In genomic region chr4:81005507-81006328, GRCm38 (mm10) we compare ENCODE assay signal across 19 mouse cellular contexts.
DNase-seq lines count a peak whose midpoint lies in the region; ATAC-seq and TF ChIP-seq lines count a peak whose summit lies in the region.
"Had no signal": no experiment of that assay in that cellular context is flagged by ENCODE, and none has a peak within 500 bp of the region (broad histone marks: within the 10 kb centered on the region; RNA-seq: fewer than 3 reads in every experiment).

No protein-coding gene starts in this region.

- H3K4me1 ChIP-seq in forebrain, embryonic 13.5 days = no peaks in the 10 kb centered on the region; the same call in 1 of the 2 replicates
- H3K4me1 ChIP-seq in forebrain, embryonic 10.5 days = peaks cover 4% of the 10 kb centered on the region; the same call in 1 of the 2 replicates
- 0 out of 2 replicates have a peak, but pooled peaks cover 3% of the 10 kb centered on the region for H3K4me1 ChIP-seq in kidney, postnatal 0 days (replicated peaks; ENCODE audit: insufficient read depth, low read length)
- no peaks in the 10 kb centered on the region for H3K4me1 ChIP-seq in neural tube, embryonic 11.5 days (ENCODE audit: control insufficient read depth, insufficient read depth, low read length)
- H3K4me1 ChIP-seq in intestine, embryonic 16.5 days (ENCODE audit: control insufficient read depth, insufficient read depth, low read length) = no peaks in the 10 kb centered on the region
- H3K4me1 ChIP-seq: heart, embryonic 10.5 days; midbrain, embryonic 12.5 days had no signal

- peak; percentile 67; the same call in 1 of the 2 replicates for ATAC-seq in forebrain, embryonic 13.5 days
- ATAC-seq in kidney, postnatal 0 days (replicated peaks; ENCODE audit: low FRiP score, low read depth) = peak; percentile 75
- ATAC-seq in neural tube, embryonic 11.5 days (ENCODE audit: insufficient read depth, low FRiP score, low TSS enrichment) = no peak
- ATAC-seq in intestine, embryonic 16.5 days = no peak
- ATAC-seq: intestine, postnatal 0 days had no signal

- H3K4me3 ChIP-seq in forebrain, embryonic 13.5 days = no peak overlapping the region
- H3K4me3 ChIP-seq in forebrain, embryonic 10.5 days = no peak overlapping the region
- no peak overlapping the region for H3K4me3 ChIP-seq in kidney, postnatal 0 days (replicated peaks; ENCODE audit: low read depth, low read length)
- H3K4me3 ChIP-seq in neural tube, embryonic 11.5 days (ENCODE audit: low read depth, low read length) = no peak overlapping the region
- H3K4me3 ChIP-seq in intestine, embryonic 16.5 days (ENCODE audit: low read length) = no peak overlapping the region
- H3K4me3 ChIP-seq: heart, embryonic 10.5 days; limb, embryonic 15.5 days; midbrain, embryonic 12.5 days had no signal

- H3K4me2 ChIP-seq in forebrain, embryonic 13.5 days = peak overlapping the region; percentile 33; the same call in 1 of the 2 replicates
- H3K4me2 ChIP-seq in kidney, postnatal 0 days (ENCODE audit: low read length) = 0 out of 2 replicates have a peak overlapping the region, but pooled peaks have one; percentile 1
- no peak overlapping the region for H3K4me2 ChIP-seq in neural tube, embryonic 11.5 days (ENCODE audit: low read depth)
- H3K4me2 ChIP-seq in intestine, embryonic 16.5 days (ENCODE audit: low read depth, low read length) = no peak overlapping the region
- H3K4me2 ChIP-seq: hindbrain, embryonic 14.5 days; limb, embryonic 15.5 days; midbrain, embryonic 12.5 days had no signal

- WGBS in forebrain, embryonic 13.5 days = 32% methylated on average over 7 of the region's 7 CpGs
- 63% methylated on average over 7 of the region's 7 CpGs for WGBS in forebrain, embryonic 10.5 days
- WGBS in kidney, postnatal 0 days = 9% methylated on average over 7 of the region's 7 CpGs
- WGBS in neural tube, embryonic 11.5 days = 52% methylated on average over 7 of the region's 7 CpGs
- 54% methylated on average over 7 of the region's 7 CpGs for WGBS in intestine, embryonic 16.5 days

- no peaks in the 10 kb centered on the region for H3K9me3 ChIP-seq in forebrain, embryonic 13.5 days (replicated peaks)
- H3K9me3 ChIP-seq in forebrain, embryonic 10.5 days = peaks cover 5% of the 10 kb centered on the region
- no peaks in the 10 kb centered on the region for H3K9me3 ChIP-seq in kidney, postnatal 0 days (replicated peaks; ENCODE audit: low read length)
- no peaks in the 10 kb centered on the region for H3K9me3 ChIP-seq in neural tube, embryonic 11.5 days (ENCODE audit: control insufficient read depth, low read length)
- peaks cover 5% of the 10 kb centered on the region for H3K9me3 ChIP-seq in intestine, embryonic 16.5 days (ENCODE audit: control insufficient read depth, low read length)
- H3K9me3 ChIP-seq: heart, embryonic 10.5 days; limb, embryonic 15.5 days had no signal

- no peak overlapping the region for H3K9ac ChIP-seq in forebrain, embryonic 13.5 days
- no peak overlapping the region for H3K9ac ChIP-seq in kidney, postnatal 0 days (ENCODE audit: low read depth, low read length)
- H3K9ac ChIP-seq in neural tube, embryonic 11.5 days (ENCODE audit: low read length) = no peak overlapping the region
- H3K9ac ChIP-seq in intestine, embryonic 16.5 days (ENCODE audit: low read depth, low read length) = no peak overlapping the region
- H3K9ac ChIP-seq: hindbrain, embryonic 14.5 days; limb, embryonic 15.5 days; midbrain, embryonic 12.5 days had no signal

- DNase-seq in forebrain, embryonic 10.5 days (ENCODE audit: extremely low spot score, low spot score) = no peak
- DNase-seq in kidney, postnatal 0 days (ENCODE audit: low spot score) = peak; percentile 85
- no peak for DNase-seq in kidney, adult 9 months
- peak; percentile 10 for DNase-seq in neural tube, embryonic 11.5 days (ENCODE audit: low spot score)
- no peak for DNase-seq in neural tube, embryonic 10.5 days (ENCODE audit: extremely low spot score, low spot score)
- DNase-seq: adrenal gland, postnatal 25 days; B cell, adult 2 months; cerebellum, adult 8-10 months; heart, postnatal 14 days; lung, adult 2 months; spleen, adult 18-20 months had no signal

- no peak for TF ChIP-seq CTCF in kidney, postnatal 0 days (IDR thresholded peaks at IDR 0.05; ENCODE audit: low read depth)

- no peaks in the 10 kb centered on the region for H3K27me3 ChIP-seq in forebrain, embryonic 13.5 days
- no peaks in the 10 kb centered on the region for H3K27me3 ChIP-seq in forebrain, embryonic 10.5 days (ENCODE audit: poor library complexity, severe bottlenecking)
- no peaks in the 10 kb centered on the region for H3K27me3 ChIP-seq in kidney, postnatal 0 days (ENCODE audit: insufficient read depth, low read length)
- H3K27me3 ChIP-seq in neural tube, embryonic 11.5 days (ENCODE audit: control insufficient read depth, insufficient read depth, low read length) = no peaks in the 10 kb centered on the region
- H3K27me3 ChIP-seq in intestine, embryonic 16.5 days (replicated peaks; ENCODE audit: control insufficient read depth, insufficient read depth, low read length) = no peaks in the 10 kb centered on the region
- H3K27me3 ChIP-seq: limb, embryonic 15.5 days; midbrain, embryonic 12.5 days had no signal

- no peak overlapping the region for H3K27ac ChIP-seq in forebrain, embryonic 13.5 days
- H3K27ac ChIP-seq in forebrain, embryonic 10.5 days = no peak overlapping the region
- H3K27ac ChIP-seq in kidney, postnatal 0 days = no peak overlapping the region
- no peak overlapping the region for H3K27ac ChIP-seq in neural tube, embryonic 11.5 days (ENCODE audit: low read depth, low read length)
- H3K27ac ChIP-seq in intestine, embryonic 16.5 days (ENCODE audit: low read length) = no peak overlapping the region
- H3K27ac ChIP-seq: heart, embryonic 10.5 days; hindbrain, embryonic 14.5 days; limb, embryonic 15.5 days; macrophage; midbrain, embryonic 12.5 days had no signal

- H3K36me3 ChIP-seq in forebrain, embryonic 13.5 days (ENCODE audit: poor library complexity, severe bottlenecking) = no peaks in the 10 kb centered on the region
- H3K36me3 ChIP-seq in forebrain, embryonic 10.5 days (replicated peaks) = no peaks in the 10 kb centered on the region
- H3K36me3 ChIP-seq in kidney, postnatal 0 days (ENCODE audit: insufficient read depth, low read length) = no peaks in the 10 kb centered on the region
- H3K36me3 ChIP-seq in neural tube, embryonic 11.5 days (ENCODE audit: control insufficient read depth, insufficient read depth, low read length) = no peaks in the 10 kb centered on the region
- no peaks in the 10 kb centered on the region for H3K36me3 ChIP-seq in intestine, embryonic 16.5 days (ENCODE audit: control insufficient read depth, insufficient read depth, low read length)
- H3K36me3 ChIP-seq: heart, embryonic 10.5 days; limb, embryonic 15.5 days; midbrain, embryonic 12.5 days had no signal

Comparison
In these comparisons a context has a peak if more than half of its experiments do, and no peak if none do; other contexts are left out.
1. DNase-seq: peak in kidney, postnatal 0 days (single experiment) and neural tube, embryonic 11.5 days (single experiment); none in forebrain, embryonic 10.5 days (single experiment), kidney, adult 9 months (single experiment) and neural tube, embryonic 10.5 days (single experiment).
2. ATAC-seq: peak in forebrain, embryonic 13.5 days (single experiment) and kidney, postnatal 0 days (single experiment); none in neural tube, embryonic 11.5 days (single experiment) and intestine, embryonic 16.5 days (single experiment).
3. H3K4me2 ChIP-seq: peak in forebrain, embryonic 13.5 days (single experiment) and kidney, postnatal 0 days (single experiment); none in neural tube, embryonic 11.5 days (single experiment) and intestine, embryonic 16.5 days (single experiment).